Mouse (Mus musculus) stomach, embryonic 15.5 days (tissue): ENCODE results near the gene Cdh6. TPM values are rescaled to one million over a fixed set of nuclear protein-coding genes. Genes with fewer than 3 reads are reported as not detected.

ENCODE experiments used
- ATAC-seq: fragments of 200-750 bp; cut with Nextera tagmentation; 2 replicates; pipeline ENCODE4 v1.8.0; 2017; ENCODE audit warnings: low read depth, moderate number of reproducible peaks, moderate TSS enrichment; ENCODE audit not compliant: insufficient read depth, low FRiP score
- H3K27ac ChIP-seq: fragments of 300-500 bp; sonication (generic); 2 replicates; pipeline ENCODE4 v1.5.1; 2015; ENCODE audit warnings: mild to moderate bottlenecking, inconsistent platforms
- H3K27me3 ChIP-seq: fragments of 300-500 bp; sonication (generic); replicated peaks from 2 replicates; pipeline ENCODE4 v1.6.1; 2015; ENCODE audit warnings: inconsistent platforms
- H3K36me3 ChIP-seq: fragments of 300-500 bp; sonication (generic); 2 replicates; pipeline ENCODE4 v1.6.1; 2015; ENCODE audit warnings: inconsistent platforms
- H3K4me1 ChIP-seq: fragments of 300-500 bp; sonication (generic); 2 replicates; pipeline ENCODE4 v1.6.1; 2015; ENCODE audit warnings: inconsistent platforms
- H3K4me2 ChIP-seq: fragments of 300-500 bp; sonication (generic); 2 replicates; pipeline ENCODE4 v1.6.1; 2015; ENCODE audit warnings: mild to moderate bottlenecking, inconsistent platforms
- H3K4me3 ChIP-seq: fragments of 300-500 bp; sonication (generic); replicated peaks from 2 replicates; pipeline ENCODE4 v1.5.1; 2015; ENCODE audit warnings: inconsistent platforms
- H3K9ac ChIP-seq: fragments of 300-500 bp; sonication (generic); 2 replicates; pipeline ENCODE4 v1.6.1; 2015; ENCODE audit warnings: inconsistent platforms
- H3K9me3 ChIP-seq: fragments of 300-500 bp; sonication (generic); 2 replicates; pipeline ENCODE4 v1.6.1; 2016; ENCODE audit warnings: inconsistent platforms
- WGBS: fragments of 180-500 bp; shearing (Covaris S2); methylation state at CpG from one replicate; pipeline ENCODE4 v1.1.7; 2015; 5-methylcytosine and 5-hydroxymethylcytosine counted together
- polyA plus RNA-seq: library from polyadenylated mRNA; unstranded; fragments of >200 nt; fragmentation: Nextera tagmentation; extraction: Ambion mirVana; gene quantifications from 2 replicates; pipeline ENCODE4 v1.2.1, GENCODE M21; 2015

Cdh6 gene
- polyA plus RNA-seq, 1 experiment from 2014 or later = 4.0 TPM

DNA sequence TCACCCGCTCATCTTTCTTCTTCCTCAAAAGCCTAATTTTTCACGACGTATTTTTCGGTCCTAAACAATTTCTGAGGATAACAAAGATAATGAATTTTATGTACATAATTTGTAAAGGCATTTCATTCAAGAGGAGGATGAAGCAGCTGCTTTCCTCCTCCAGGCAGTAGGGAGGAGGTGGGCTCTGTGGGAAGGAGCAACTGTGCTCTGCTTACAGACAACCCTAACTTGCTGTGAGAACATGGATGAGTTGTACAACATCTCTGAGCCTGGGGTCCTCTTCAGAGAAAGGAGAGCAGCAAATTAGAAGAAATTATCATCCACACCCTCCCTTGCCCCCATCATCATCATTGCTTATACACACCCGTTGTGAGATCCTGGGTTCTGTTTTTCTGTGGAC lies 33.8 kb downstream of the Cdh6 start:
- no peak overlapping the region for H3K4me3 ChIP-seq
- H3K4me1 ChIP-seq = no peaks in the 10 kb centered on the region
- 79% methylated on average over 5 of the region's 5 CpGs for WGBS
- no peak overlapping the region for H3K27ac ChIP-seq
- H3K27me3 ChIP-seq = no peaks in the 10 kb centered on the region
- ATAC-seq = no peak
- H3K4me2 ChIP-seq = no peak overlapping the region
- H3K9ac ChIP-seq = no peak overlapping the region
- H3K36me3 ChIP-seq = no peaks in the 10 kb centered on the region
- H3K9me3 ChIP-seq = no peaks in the 10 kb centered on the region

DNA sequence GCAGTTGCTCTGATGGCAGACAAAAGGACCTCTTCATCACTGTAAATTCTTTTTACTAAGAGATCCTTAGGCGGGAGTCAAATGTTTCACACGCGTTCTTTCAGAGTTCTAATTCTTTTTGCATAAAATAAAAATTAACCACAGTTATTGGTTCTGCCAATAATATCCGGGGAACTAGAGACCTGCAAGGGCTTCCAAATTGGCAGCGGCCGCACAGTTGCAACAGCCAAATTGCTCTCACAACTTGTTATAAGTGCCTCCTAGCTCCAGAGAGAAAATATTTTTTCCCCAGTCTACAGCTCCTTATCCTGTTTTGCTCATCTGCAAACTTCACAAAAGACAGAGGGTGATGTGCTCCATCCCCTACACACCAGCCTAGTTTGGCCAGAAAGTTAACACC lies 36.3 kb downstream of the Cdh6 start:
- WGBS = 84% methylated on average over 6 of the region's 6 CpGs
- no peak for ATAC-seq
- H3K27me3 ChIP-seq = no peaks in the 10 kb centered on the region

DNA sequence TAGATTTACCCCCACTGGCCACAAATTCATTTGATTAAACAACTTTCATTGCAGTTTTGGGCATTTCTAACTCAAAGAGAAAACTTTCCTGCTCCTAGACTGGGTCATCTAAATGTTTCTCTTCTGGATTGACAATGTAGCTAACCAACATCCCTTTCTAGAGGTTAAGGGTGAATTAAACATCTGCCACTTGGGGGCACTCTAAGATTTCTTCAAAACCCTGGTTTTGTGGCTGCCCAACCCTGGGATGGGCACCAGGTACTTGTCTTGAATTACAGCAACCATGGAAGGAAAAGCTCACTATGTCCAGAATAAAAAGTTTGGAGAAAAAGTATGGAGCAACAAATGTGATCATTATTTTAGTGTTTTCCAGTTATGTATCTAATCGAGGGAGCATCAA lies 39.4 kb downstream of the Cdh6 start:
- ATAC-seq = no peak
- Histone ChIP-seq H3K9ac (no peak overlapping the region), H3K4me3 (no peak overlapping the region), H3K4me1 (no peaks in the 10 kb centered on the region), H3K9me3 (no peaks in the 10 kb centered on the region), H3K36me3 (no peaks in the 10 kb centered on the region), H3K27ac (no peak overlapping the region), H3K27me3 (no peaks in the 10 kb centered on the region), H3K4me2 (no peak overlapping the region)
- WGBS = 63% methylated on average over 1 of the region's 1 CpGs

More for the DNA sequence above, 36.3 kb downstream of the Cdh6 start:
- Histone ChIP-seq H3K9me3 (no peaks in the 10 kb centered on the region), H3K27ac (no peak overlapping the region), H3K4me2 (no peak overlapping the region), H3K4me1 (no peaks in the 10 kb centered on the region), H3K4me3 (no peak overlapping the region), H3K36me3 (no peaks in the 10 kb centered on the region), H3K9ac (no peak overlapping the region)

DNA sequence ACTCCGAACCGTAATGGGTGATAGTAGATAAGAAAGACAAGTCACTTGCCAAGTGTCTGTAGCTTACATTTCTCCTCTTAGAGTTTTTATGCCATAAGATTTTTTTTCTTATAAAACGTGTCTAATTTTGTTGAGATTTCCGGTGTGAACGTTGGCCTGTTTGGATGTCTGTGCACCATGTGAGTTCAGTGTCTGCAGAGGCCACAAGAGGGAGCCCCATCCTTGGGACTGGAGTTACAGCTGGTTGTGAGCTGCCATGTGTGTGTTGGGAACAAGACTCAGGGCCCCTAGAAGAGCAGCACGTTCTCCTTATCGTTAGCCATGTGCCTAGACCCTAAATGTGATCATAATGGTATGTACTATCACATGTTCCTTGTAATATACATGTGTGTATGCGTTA lies 40.1 kb downstream of the Cdh6 start:
- Histone ChIP-seq H3K4me2 (no peak overlapping the region), H3K4me3 (no peak overlapping the region), H3K27ac (no peak overlapping the region), H3K9ac (no peak overlapping the region), H3K4me1 (no peaks in the 10 kb centered on the region), H3K36me3 (no peaks in the 10 kb centered on the region), H3K9me3 (no peaks in the 10 kb centered on the region), H3K27me3 (no peaks in the 10 kb centered on the region)
- no peak for ATAC-seq
- 92% methylated on average over 8 of the region's 8 CpGs for WGBS

DNA sequence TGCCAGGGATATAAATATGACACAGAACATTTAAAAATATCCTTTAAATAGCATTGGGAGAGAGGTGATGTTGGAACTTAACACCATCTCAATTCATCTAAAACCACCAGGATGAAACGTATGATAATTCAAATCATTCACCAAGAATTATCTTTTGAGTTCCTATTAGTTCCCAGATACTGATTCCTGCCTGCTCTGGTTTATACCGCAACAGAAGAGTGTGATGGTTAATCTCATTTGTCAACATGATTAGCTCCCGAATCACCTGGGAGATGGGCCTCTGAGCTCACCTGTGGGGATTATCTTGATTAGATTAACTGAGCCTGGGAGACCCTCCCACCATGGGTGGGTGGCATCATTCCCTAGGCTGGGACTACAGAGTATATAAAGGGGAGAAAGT lies 41.0 kb downstream of the Cdh6 start:
- no peak for ATAC-seq
- Histone ChIP-seq H3K9me3 (no peaks in the 10 kb centered on the region), H3K9ac (no peak overlapping the region), H3K27ac (no peak overlapping the region), H3K4me1 (no peaks in the 10 kb centered on the region), H3K4me2 (no peak overlapping the region), H3K36me3 (no peaks in the 10 kb centered on the region), H3K4me3 (no peak overlapping the region), H3K27me3 (no peaks in the 10 kb centered on the region)
- 80% methylated on average over 3 of the region's 3 CpGs for WGBS

DNA sequence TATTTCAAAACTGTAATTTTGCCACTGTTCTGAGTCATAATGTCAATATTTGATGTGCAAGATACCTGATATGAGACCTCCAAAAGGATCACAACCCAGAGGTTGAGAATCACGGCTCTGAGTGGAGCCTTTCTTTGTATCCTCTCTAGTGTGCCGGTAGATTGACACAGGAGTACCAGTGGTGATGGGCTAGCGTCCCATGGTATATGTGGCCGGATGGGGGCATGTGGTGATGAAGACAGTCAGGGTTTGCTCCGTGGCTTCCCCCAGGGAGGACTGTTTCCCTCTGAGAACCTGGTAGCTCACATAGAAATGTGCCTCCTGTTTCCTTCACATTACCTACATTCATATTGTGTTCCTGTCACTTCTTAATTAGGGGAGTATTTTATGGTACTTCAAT lies 43.2 kb downstream of the Cdh6 start:
- WGBS = 69% methylated on average over 5 of the region's 5 CpGs

DNA sequence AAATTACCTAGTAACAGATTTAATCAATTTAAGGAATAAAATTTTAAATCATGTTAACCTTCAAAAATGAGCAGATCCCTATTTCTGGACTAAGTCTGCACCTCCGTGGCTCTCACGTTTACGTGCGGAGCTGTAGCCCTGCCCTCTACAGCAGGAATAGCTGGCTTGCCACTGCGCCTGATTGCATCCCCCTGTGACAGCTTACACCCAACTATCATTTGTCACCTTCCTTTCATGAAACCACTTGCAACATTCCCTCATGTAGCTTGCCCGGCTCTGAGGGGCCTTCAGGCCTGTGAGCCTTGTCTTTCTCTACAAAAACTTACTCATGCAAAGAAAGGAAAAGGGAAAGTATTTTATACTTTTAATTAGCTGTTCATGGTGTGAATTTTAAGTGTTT lies 73.1 kb downstream of the Cdh6 start:
- H3K9ac ChIP-seq = no peak overlapping the region
- H3K27ac ChIP-seq = no peak overlapping the region
- 65% methylated on average over 6 of the region's 6 CpGs for WGBS
- no peak for ATAC-seq
- no peaks in the 10 kb centered on the region for H3K9me3 ChIP-seq
- H3K4me3 ChIP-seq = no peak overlapping the region
- H3K4me1 ChIP-seq = no peaks in the 10 kb centered on the region
- H3K27me3 ChIP-seq = no peaks in the 10 kb centered on the region
- H3K36me3 ChIP-seq = no peaks in the 10 kb centered on the region
- H3K4me2 ChIP-seq = no peak overlapping the region

More for the DNA sequence above, 43.2 kb downstream of the Cdh6 start:
- no peak overlapping the region for H3K4me2 ChIP-seq
- no peaks in the 10 kb centered on the region for H3K36me3 ChIP-seq
- H3K9ac ChIP-seq = no peak overlapping the region
- no peaks in the 10 kb centered on the region for H3K9me3 ChIP-seq
- no peaks in the 10 kb centered on the region for H3K4me1 ChIP-seq
- no peak for ATAC-seq
- no peaks in the 10 kb centered on the region for H3K27me3 ChIP-seq
- H3K27ac ChIP-seq = no peak overlapping the region
- no peak overlapping the region for H3K4me3 ChIP-seq

DNA sequence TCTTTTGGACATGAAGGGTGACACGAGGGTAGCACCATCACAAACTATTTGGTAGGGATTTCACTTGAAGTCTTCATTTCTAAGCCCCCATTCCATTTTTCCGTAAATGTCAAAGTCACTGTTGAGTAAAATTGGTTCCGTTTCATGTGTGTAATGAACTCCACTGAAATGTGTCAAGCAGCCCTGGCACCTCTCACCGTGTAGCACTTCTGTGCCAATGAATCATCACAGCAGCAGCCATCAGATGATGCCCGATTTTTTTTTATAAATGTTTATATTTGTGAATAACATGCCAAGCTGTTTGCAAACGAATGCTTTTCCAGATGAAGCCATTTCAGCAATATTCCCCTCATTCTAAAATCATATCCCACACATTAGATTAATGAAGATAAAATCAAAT lies 75.6 kb downstream of the Cdh6 start:
- WGBS = 73% methylated on average over 6 of the region's 6 CpGs
- no peaks in the 10 kb centered on the region for H3K27me3 ChIP-seq
- H3K4me1 ChIP-seq = no peaks in the 10 kb centered on the region
- no peak overlapping the region for H3K9ac ChIP-seq
- H3K4me3 ChIP-seq = no peak overlapping the region
- no peak overlapping the region for H3K27ac ChIP-seq
- H3K36me3 ChIP-seq = no peaks in the 10 kb centered on the region
- no peak for ATAC-seq
- H3K4me2 ChIP-seq = no peak overlapping the region
- H3K9me3 ChIP-seq = no peaks in the 10 kb centered on the region

DNA sequence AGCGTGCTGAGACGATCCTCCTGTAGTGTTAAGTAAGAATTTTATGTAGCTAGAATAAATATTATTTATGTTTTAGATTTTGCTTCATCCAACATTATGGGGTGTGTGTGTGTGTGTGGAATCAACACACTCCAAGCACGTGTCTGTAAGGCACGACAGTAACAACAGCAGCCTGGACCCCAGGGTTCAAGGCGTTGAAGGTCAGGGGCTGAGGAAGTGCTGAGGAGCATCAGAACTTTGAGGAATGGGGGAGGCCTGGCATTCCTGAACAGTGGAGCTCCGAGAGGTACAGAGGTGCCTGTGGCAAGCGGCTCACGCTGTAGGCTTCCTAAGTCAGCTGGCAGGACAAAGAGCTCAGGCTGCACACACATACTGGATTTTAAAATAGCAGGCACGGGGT lies 78.1 kb downstream of the Cdh6 start:
- Histone ChIP-seq H3K36me3 (no peaks in the 10 kb centered on the region), H3K27me3 (no peaks in the 10 kb centered on the region), H3K9ac (no peak overlapping the region), H3K9me3 (no peaks in the 10 kb centered on the region), H3K4me3 (no peak overlapping the region), H3K4me2 (no peak overlapping the region), H3K27ac (no peak overlapping the region), H3K4me1 (no peaks in the 10 kb centered on the region)
- ATAC-seq = no peak
- WGBS = 64% methylated on average over 9 of the region's 9 CpGs

DNA sequence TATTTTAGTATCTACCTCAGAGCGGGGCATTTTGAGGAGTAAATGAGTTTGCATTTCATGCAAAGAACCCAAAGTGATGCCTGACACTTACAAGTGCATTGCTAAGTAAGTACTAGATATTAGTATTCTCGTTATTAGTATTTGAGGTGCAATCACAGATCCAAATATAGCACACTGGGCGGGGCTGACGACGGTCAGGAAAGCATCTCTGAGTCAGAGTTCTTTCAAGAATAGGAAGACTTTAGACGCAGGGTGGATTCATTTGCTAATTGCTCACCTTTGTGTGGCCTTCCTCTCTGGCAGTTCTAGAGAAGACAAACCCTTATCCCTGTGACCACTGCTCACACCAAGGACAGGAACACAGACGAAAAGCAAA lies 78.6 kb downstream of the Cdh6 start:
- Histone ChIP-seq H3K9me3 (no peaks in the 10 kb centered on the region), H3K4me3 (no peak overlapping the region), H3K9ac (no peak overlapping the region), H3K27me3 (no peaks in the 10 kb centered on the region), H3K4me2 (no peak overlapping the region), H3K4me1 (no peaks in the 10 kb centered on the region), H3K27ac (no peak overlapping the region), H3K36me3 (no peaks in the 10 kb centered on the region)
- 63% methylated on average over 7 of the region's 7 CpGs for WGBS
- no peak for ATAC-seq

DNA sequence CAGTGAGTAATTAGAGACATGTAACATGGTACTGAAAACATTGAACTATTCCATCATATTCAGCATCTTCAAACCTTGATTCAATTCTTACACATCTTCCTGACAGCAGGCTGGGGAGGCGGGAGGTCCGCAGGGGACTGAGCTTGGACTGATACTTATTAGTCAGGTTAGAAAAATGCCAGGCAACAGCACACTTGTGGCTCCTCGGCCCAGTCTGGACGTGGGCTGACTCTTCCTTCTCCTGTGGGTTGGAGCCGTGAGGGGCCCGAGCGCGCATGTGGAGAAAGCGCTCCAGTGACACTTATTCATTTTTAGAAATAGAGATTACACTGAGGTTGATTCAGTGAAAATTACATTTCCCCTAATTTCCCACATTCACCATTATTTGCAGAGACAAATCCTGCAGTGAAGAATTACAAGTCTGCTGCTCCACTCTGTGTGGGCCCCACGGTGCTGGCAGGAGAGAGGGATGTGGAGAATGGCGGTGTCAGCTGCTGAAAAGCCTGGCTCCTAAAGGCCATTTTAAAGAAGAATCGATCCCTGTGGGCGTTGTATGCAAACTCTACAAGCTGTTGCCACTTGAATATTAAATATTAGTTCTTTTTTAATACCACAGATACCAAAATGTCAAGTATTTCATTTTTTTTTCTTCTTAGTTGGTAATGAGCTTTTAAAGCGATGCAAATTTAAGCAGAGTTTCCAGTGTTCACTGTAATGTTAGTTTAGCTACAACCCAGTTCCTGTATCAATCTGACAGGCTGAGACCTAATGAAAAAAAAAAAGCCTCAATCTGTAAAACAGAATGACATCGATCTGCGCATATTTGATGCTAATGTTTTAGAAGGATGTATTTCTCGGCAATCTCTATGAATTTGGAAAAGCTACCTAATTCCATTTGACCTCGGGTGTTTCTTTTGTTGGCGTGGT lies 79.3 kb downstream of the Cdh6 start:
- Histone ChIP-seq H3K27ac (no peak overlapping the region), H3K4me2 (no peak overlapping the region), H3K9ac (no peak overlapping the region), H3K4me3 (no peak overlapping the region), H3K27me3 (no peaks in the 10 kb centered on the region), H3K9me3 (no peaks in the 10 kb centered on the region), H3K36me3 (no peaks in the 10 kb centered on the region), H3K4me1 (no peaks in the 10 kb centered on the region)
- ATAC-seq = no peak
- 80% methylated on average over 19 of the region's 19 CpGs for WGBS

DNA sequence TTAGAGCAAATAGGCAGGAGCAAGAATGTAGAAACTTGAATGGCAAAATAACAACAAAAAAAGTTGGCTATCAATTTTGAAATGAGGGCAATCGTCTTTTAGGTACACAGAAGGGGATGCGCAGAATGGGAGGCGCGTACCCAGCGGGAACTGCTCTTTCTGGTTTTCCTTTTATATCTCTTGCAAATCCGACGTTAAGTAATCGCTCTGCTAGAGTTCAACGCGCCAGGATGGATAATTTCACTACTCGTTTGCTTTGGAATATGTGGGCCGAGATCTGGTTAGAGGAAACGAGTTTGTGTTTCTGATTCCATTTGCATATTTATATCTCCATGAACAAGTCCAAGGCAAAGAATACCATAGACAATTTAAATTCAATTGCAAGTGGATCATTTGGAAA lies 81.4 kb downstream of the Cdh6 start:
- Histone ChIP-seq H3K27me3 (no peaks in the 10 kb centered on the region), H3K4me2 (no peak overlapping the region), H3K9me3 (no peaks in the 10 kb centered on the region), H3K36me3 (no peaks in the 10 kb centered on the region), H3K27ac (no peak overlapping the region), H3K4me1 (no peaks in the 10 kb centered on the region), H3K4me3 (no peak overlapping the region), H3K9ac (no peak overlapping the region)
- no peak for ATAC-seq
- WGBS = 89% methylated on average over 13 of the region's 13 CpGs
